Mouse (Mus musculus): ENCODE data around the gene Pim3. TPM values are rescaled to one million over a fixed set of nuclear protein-coding genes. Genes with fewer than 3 reads are reported as not detected.

The Pim3 gene
- total and polyA plus RNA-seq, 2 experiments from 2014 or later, result 65.2 to 70.6 TPM

- Histone ChIP-seq H3K36me3 (ENCODE audit: insufficient read depth) (peaks cover 17% of the 10 kb centered on the region), H3K4me3 (ENCODE audit: low read depth, low read length) (peak overlapping the region; percentile 79), H3K9ac (peak overlapping the region; percentile 92), H3K27me3 (ENCODE audit: insufficient read depth, low read length) (no peaks in the 10 kb centered on the region), H3K9me3 (ENCODE audit: low read length) (no peaks in the 10 kb centered on the region), H3K27ac (ENCODE audit: low read depth, low read length) (peak overlapping the region; percentile 99), H3K4me1 (ENCODE audit: insufficient read depth) (peaks cover 9% of the 10 kb centered on the region), H3K4me2 (ENCODE audit: low read depth) (peak overlapping the region; percentile 81)
- TF ChIP-seq CTCF (IDR thresholded peaks at IDR 0.05; ENCODE audit: low read depth), result peak; percentile 48
- WGBS, result 49% methylated on average over 22 of the region's 22 CpGs
- ATAC-seq (peak; percentile 23), DNase-seq (no peak)
Measured at GRCm38 (mm10) chr15:88864270-88865030, 2.5 kb downstream of the Pim3 start.

DNA sequence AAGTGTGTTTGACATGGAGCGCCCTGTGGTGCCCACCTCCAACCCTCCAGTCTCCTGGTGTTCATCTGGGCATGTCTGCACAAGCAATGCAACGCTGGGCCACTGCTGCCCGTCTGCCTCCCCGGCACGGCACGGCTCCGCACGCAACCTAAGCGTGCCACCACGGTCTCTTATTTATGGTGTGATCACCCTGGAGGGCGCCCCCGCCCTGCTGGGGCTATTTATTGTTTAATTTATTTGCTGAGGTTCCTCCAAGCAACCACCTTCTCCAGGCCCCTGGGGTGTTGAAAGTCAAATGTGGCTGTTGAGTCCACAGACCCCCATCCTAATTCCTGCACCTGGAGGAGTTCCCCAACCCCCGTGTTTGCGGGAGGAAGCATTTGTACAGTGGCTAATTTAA lies 3.1 kb downstream of the Pim3 start:
- Histone ChIP-seq H3K27ac (ENCODE audit: low read depth, low read length) (no peak overlapping the region), H3K9me3 (ENCODE audit: low read length) (no peaks in the 10 kb centered on the region), H3K27me3 (ENCODE audit: insufficient read depth, low read length) (no peaks in the 10 kb centered on the region), H3K9ac (no peak overlapping the region), H3K4me3 (ENCODE audit: low read depth, low read length) (no peak overlapping the region), H3K4me1 (ENCODE audit: insufficient read depth) (peaks cover 9% of the 10 kb centered on the region), H3K36me3 (ENCODE audit: insufficient read depth) (peaks cover 17% of the 10 kb centered on the region), H3K4me2 (ENCODE audit: low read depth) (peak overlapping the region; percentile 81; the same call in 1 of the 2 replicates)
- no peak for ATAC-seq
- WGBS, result 93% methylated on average over 14 of the region's 14 CpGs
- DNase-seq, result no peak
- no peak for TF ChIP-seq CTCF (IDR thresholded peaks at IDR 0.05; ENCODE audit: low read depth)

- peaks cover 17% of the 10 kb centered on the region for H3K36me3 ChIP-seq (ENCODE audit: insufficient read depth)
- ATAC-seq (no peak), DNase-seq (no peak)
- TF ChIP-seq CTCF (IDR thresholded peaks at IDR 0.05; ENCODE audit: low read depth), result no peak
- no peaks in the 10 kb centered on the region for H3K9me3 ChIP-seq (ENCODE audit: low read length)
- WGBS, result 82% methylated on average over 4 of the region's 4 CpGs
- no peaks in the 10 kb centered on the region for H3K27me3 ChIP-seq (ENCODE audit: insufficient read depth, low read length)
- H3K27ac ChIP-seq (ENCODE audit: low read depth, low read length), result no peak overlapping the region
- peaks cover 9% of the 10 kb centered on the region for H3K4me1 ChIP-seq (ENCODE audit: insufficient read depth)
- H3K9ac ChIP-seq, result no peak overlapping the region
- no peak overlapping the region for H3K4me3 ChIP-seq (ENCODE audit: low read depth, low read length)
- H3K4me2 ChIP-seq (ENCODE audit: low read depth), result no peak overlapping the region
Measured at GRCm38 (mm10) chr15:88865888-88866695, 4.1 kb downstream of the Pim3 start.

- H3K27me3 ChIP-seq (ENCODE audit: insufficient read depth, low read length), result no peaks in the 10 kb centered on the region
- 58% methylated on average over 7 of the region's 7 CpGs for WGBS
- no peak overlapping the region for H3K4me2 ChIP-seq (ENCODE audit: low read depth)
- TF ChIP-seq CTCF (IDR thresholded peaks at IDR 0.05; ENCODE audit: low read depth), result no peak
- H3K27ac ChIP-seq (ENCODE audit: low read depth, low read length), result no peak overlapping the region
- no peaks in the 10 kb centered on the region for H3K9me3 ChIP-seq (ENCODE audit: low read length)
- H3K9ac ChIP-seq, result 0 out of 2 replicates have a peak overlapping the region, but pooled peaks have one; percentile 1
- H3K4me1 ChIP-seq (ENCODE audit: insufficient read depth), result peaks cover 5% of the 10 kb centered on the region
- no peak overlapping the region for H3K4me3 ChIP-seq (ENCODE audit: low read depth, low read length)
- DNase-seq, result no peak
- peaks cover 17% of the 10 kb centered on the region for H3K36me3 ChIP-seq (ENCODE audit: insufficient read depth)
- no peak for ATAC-seq
Measured at GRCm38 (mm10) chr15:88866934-88867356, 5.0 kb downstream of the Pim3 start.

DNA sequence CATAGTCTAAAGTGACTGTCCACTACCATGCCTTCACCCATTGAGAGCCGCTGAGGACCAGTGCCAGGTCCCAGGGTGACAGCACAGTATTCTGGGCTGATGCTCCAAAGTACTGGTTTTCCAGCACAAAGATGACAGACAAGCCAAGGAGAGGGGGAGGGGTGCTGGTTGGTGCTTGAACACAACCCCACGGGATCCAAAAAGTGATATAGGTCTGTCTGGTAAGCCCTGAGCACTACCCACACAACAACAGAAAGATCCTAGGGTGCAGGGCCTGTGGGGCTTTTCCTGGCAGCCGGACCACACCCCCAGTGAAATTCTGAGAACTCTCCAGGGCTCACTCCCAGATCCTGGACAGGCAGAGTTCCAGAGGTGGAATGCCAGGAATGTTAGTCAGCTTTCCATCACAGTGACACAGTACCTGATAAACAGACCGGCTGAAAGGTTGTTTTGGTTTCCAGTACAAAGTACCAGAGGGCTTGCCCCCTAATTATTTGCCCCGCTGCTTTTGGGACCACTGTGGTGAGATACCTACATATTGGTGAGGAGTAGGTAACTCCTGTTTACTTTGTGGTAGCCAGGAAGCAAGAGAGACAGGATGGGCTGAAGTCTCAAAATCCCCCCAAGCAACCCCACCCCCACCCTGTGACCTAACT lies 5.5 kb downstream of the Pim3 start:
- DNase-seq (no peak), ATAC-seq (no peak)
- peaks cover 5% of the 10 kb centered on the region for H3K4me1 ChIP-seq (ENCODE audit: insufficient read depth)
- no peak for TF ChIP-seq CTCF (IDR thresholded peaks at IDR 0.05; ENCODE audit: low read depth)
- H3K27ac ChIP-seq (ENCODE audit: low read depth, low read length), result no peak overlapping the region
- no peak overlapping the region for H3K4me3 ChIP-seq (ENCODE audit: low read depth, low read length)
- H3K36me3 ChIP-seq (ENCODE audit: insufficient read depth), result peaks cover 17% of the 10 kb centered on the region
- no peaks in the 10 kb centered on the region for H3K9me3 ChIP-seq (ENCODE audit: low read length)
- WGBS, result 32% methylated on average over 5 of the region's 5 CpGs
- no peak overlapping the region for H3K4me2 ChIP-seq (ENCODE audit: low read depth)
- H3K9ac ChIP-seq, result 0 out of 2 replicates have a peak overlapping the region, but pooled peaks have one; percentile 1
- no peaks in the 10 kb centered on the region for H3K27me3 ChIP-seq (ENCODE audit: insufficient read depth, low read length)

GRCm38 (mm10) chr15:88868024-88868742 lies 6.2 kb downstream of the Pim3 start:
- H3K27me3 ChIP-seq (ENCODE audit: insufficient read depth, low read length), result no peaks in the 10 kb centered on the region
- peaks cover 17% of the 10 kb centered on the region for H3K36me3 ChIP-seq (ENCODE audit: insufficient read depth)
- TF ChIP-seq CTCF (IDR thresholded peaks at IDR 0.05; ENCODE audit: low read depth), result no peak
- no peak overlapping the region for H3K27ac ChIP-seq (ENCODE audit: low read depth, low read length)
- no peak overlapping the region for H3K4me2 ChIP-seq (ENCODE audit: low read depth)
- WGBS, result 92% methylated on average over 6 of the region's 6 CpGs
- no peak for DNase-seq
- H3K9me3 ChIP-seq (ENCODE audit: low read length), result no peaks in the 10 kb centered on the region
- H3K4me1 ChIP-seq (ENCODE audit: insufficient read depth), result peaks cover 5% of the 10 kb centered on the region
- H3K4me3 ChIP-seq (ENCODE audit: low read depth, low read length), result no peak overlapping the region
- no peak for ATAC-seq
- H3K9ac ChIP-seq, result no peak overlapping the region
